15 mouse cellular contexts compared by ENCODE assay signal in genomic region chr2:70873168-70873567, GRCm38 (mm10).
"Had no signal": no experiment of that assay in that cellular context is flagged by ENCODE, and none has a peak within 500 bp of the region (broad histone marks: within the 10 kb centered on the region; RNA-seq: fewer than 3 reads in every experiment).

No protein-coding gene starts in this region.

- H3K27me3 ChIP-seq: neural tube, embryonic 12.5 days; stomach, embryonic 15.5 days had no signal

- H3K9me3 ChIP-seq: liver, embryonic 15.5 days; midbrain, embryonic 12.5 days; neural tube, embryonic 12.5 days; stomach, embryonic 15.5 days had no signal

- H3K36me3 ChIP-seq: liver, embryonic 15.5 days; midbrain, embryonic 12.5 days; neural tube, embryonic 12.5 days; stomach, embryonic 15.5 days had no signal

- H3K4me3 ChIP-seq: liver, embryonic 15.5 days; midbrain, embryonic 12.5 days; neural tube, embryonic 12.5 days; stomach, embryonic 15.5 days had no signal

- DNase-seq: lung, adult 18-20 months; lung, embryonic 14.5 days; lung, postnatal 14 days; lung, postnatal 36 days; midbrain, embryonic 14.5 days; right cerebral cortex, postnatal 14 days; thymus, adult 2 months; thymus, postnatal 25 days; thymus, postnatal 4 days had no signal

- H3K27ac ChIP-seq: liver, embryonic 15.5 days; macrophage; midbrain, embryonic 12.5 days; neural tube, embryonic 12.5 days; stomach, embryonic 15.5 days; stomach, postnatal 0 days had no signal

- H3K4me1 ChIP-seq: stomach, embryonic 15.5 days had no signal

- H3K4me2 ChIP-seq: liver, embryonic 15.5 days; lung, embryonic 14.5 days; midbrain, embryonic 12.5 days; neural tube, embryonic 12.5 days; stomach, embryonic 15.5 days had no signal

- H3K9ac ChIP-seq: liver, embryonic 15.5 days; lung, embryonic 14.5 days; midbrain, embryonic 12.5 days; neural tube, embryonic 12.5 days; stomach, embryonic 15.5 days had no signal
